Mouse (Mus musculus) neural tube, postnatal 0 days (tissue): ENCODE measurements around the gene Ganab. TPM values are rescaled to one million over a fixed set of nuclear protein-coding genes. Genes with fewer than 3 reads are reported as not detected.

Experiments
- polyA plus RNA-seq: library from polyadenylated mRNA; unstranded; fragments of >200 nt; fragmentation: Nextera tagmentation; extraction: Ambion mirVana; gene quantifications from 2 replicates; pipeline ENCODE4 v1.2.1, GENCODE M21; 2015

The Ganab gene
- 47.1 and 53.9 TPM in 2 replicates for polyA plus RNA-seq

DNA sequence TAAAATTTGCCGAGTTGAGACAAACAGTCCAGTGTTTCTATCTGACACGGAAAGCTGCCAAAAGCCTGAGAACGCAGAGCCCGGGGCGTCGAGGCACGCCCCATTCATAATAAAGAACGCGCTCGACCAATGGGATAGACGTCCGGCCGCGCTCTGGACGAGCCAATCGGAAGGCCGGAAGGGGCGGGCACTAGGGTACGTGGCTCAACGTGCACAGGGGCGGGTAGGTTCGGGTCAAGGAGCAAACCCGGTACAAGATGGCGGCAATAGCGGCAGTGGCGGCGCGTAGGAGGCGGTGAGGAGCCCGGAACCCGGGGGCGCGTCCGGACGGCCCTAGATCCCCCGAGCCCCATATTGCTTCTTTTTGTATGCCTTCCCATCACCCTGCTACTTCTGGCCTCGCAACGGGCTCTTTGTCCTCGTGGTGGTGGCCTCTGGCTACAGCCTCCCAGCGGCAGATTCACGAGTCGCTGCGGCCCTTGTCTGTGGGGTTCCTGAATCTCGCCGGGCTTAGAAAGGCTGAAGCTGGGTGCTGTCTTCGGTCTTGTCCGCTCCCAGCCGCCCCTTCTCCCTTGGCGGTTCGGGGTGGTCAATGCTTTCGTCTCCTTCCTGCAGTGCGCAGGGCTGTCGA, at the start of gene Ganab:
Gene Ganab, plus strand, starts transcription at position 207 of the 631 bp plus-strand sequence.

DNA sequence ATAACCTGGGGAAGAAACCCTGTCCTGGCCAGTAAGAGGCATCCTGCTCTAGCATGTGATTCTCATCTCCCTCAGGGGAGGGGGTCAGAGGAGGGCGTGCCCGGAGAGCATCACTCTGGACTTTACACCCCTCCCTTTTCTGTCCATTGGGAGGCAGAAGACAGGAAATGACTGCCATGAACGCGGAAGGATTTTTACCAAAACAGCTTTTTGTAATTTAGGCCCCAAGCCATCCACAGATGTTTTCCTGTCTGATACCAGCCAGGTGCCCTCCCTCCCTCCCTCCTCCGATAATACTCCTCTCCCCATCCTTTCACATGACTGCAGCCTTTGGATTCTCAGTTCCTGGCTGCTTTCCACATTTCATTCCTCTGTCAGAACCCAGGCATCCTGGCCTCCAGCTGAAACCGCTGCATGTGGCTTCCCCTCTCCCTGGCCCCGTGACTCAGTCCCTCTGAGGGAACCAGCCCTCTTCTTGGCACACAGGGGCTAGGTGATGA, 47.4 kb upstream of the Ganab start, which contains the start of gene Lrrn4cl:
Gene Lrrn4cl, plus strand, starts transcription at position 367 of the 500 bp plus-strand sequence.

DNA sequence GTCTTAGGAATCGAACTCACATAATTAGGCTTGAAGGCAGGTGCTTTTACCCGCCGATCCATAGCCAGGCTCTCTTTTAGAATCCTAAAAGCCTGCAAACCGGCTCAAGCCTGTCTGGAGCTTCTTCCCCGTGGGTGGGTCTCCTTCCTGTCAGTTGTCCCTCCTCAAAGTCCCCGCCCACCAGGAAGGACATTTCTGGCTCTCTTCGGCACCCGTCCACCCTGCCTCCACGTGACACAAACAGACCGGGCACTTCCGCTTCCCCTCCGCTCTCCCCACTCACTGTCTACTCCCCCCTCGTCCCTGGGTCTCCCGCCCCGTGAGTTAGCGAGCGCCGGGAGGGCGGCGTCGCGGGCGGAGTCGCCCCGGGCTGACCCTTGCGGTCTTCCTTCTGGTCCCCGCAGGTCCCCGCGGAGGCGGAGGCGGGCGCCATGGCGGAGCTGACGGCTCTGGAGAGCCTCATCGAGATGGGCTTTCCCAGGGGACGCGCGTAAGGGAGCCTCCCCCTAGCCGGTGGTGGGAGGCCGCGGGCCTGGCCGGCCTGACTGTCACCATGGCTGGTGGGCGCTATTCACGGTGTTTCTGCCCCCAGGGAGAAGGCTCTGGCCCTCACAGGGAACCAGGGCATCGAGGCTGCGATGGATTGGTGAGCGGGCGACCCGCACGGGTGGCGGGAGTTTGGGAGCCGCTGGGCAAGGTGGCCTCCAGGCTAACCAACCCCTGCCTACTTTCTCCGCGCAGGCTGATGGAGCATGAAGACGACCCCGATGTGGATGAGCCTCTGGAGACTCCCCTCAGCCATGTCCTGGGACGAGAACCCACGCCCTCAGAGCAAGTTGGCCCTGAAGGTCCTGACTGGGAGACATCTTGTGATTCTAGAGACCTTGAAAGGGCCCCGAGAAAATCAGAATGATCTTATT, 26.3 kb upstream of the Ganab start, which contains the start of gene Ubxn1:
Gene Ubxn1, plus strand, starts transcription at position 230 of the 920 bp plus-strand sequence.

DNA sequence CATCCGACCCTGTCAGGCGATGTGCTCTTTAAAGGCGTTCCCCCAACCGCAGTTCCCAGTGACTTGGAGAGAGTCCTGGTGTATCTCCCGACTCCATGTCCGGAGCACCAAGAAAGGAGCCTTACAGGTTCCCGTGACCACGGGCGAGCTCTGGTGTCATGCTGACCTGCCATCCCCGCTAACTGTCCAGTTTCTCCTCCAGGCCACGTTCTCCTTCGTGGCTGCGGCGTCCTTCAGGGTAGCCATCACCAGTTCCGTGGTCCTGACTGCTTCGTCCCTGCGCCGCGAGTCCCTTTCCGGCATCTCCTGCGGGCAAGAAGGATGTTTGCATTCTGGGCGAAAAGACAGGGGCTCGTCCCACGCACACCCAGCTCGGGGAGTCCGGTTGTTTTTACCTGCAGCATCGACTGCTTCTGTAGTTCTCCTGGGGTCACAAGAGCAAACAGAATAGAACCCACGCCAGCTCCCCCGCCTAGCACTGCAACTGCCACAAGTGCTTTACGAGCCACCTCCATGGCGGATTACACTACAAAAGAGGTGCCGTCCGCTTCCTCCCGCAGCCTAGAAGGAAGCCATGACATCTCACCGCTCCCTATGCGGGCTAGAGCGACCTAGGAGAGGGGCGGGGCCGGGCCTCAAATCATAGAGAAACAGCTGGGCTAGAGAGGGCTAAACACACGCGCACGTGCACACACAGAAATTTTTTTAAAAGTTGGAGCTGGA, 17.4 kb upstream of the Ganab start, which contains the start of gene Uqcc3:
Gene Uqcc3, minus strand, starts transcription at position 613 of the 723 bp plus-strand sequence.

DNA sequence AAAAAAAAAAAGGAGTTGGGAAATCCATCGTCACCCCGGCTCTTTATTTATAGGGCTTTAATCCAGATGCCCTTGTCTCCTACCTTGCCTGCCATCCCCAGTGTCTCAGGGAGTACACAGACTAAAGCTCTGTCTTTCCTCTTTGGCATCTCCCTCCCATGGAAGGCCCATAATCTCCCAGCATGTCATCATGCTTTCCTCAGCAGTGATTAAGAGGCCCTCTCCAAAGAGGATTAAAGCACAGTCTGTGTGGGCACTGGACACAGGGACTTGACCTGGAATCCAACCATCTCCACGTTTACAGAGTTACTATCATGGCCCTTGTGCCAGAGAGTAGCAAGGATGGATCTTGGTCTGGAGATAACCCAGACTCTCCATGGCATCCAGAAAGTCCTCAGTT, 14.3 kb upstream of the Ganab start, which contains the start of the genes Lbhd1 and Gm49403:
Gene Lbhd1, plus strand, starts transcription at position 117 of the 400 bp plus-strand sequence.
Gene Gm49403, plus strand, starts transcription at position 315 of the 400 bp plus-strand sequence.

DNA sequence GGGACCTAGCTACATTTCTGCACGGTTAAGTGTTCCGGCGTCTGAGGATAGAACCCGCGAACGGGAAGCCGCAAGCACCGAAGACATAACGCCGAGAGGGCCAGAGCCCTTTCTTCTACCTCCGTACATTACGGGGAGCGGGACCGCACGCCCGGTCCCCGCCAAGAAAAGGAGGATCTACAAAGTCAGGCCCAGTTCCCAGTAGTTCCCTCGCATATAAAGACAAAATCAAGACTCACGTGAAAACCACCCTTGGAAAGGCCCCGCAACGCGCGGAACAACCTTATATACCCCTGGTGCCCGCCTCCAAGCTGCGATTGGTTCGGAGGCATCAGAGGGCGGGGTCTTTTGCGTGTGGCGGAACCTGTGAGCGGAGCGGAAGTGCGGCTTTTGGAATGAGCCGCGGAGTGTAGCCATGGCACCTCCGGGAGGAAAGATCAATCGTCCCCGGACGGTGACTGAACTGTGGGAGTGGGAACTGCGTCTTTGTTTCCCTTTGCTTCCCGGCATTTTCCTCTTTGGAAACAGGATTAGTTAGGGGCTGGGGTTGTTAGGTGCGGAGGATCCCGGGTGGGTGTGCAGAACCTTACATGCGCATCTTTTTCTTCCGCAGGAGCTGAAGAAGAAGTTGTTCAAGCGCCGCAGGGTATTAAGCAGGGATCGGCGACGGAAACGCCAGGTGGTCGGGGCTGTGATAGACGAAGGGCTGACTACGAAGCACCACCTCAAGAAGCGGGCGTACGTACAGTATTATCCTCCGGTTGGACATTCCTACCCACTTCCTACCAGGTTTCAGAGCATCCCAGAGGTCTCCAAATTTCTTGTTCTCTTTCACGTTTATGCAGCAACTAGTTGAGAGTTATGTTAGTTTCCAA, 9.1 kb upstream of the Ganab start, which contains the start of the genes 1810009A15Rik and Gm49416:
Gene 1810009A15Rik, plus strand, starts transcription at position 343 of the 875 bp plus-strand sequence.
Gene Gm49416, plus strand, starts transcription at position 416 of the 875 bp plus-strand sequence.

DNA sequence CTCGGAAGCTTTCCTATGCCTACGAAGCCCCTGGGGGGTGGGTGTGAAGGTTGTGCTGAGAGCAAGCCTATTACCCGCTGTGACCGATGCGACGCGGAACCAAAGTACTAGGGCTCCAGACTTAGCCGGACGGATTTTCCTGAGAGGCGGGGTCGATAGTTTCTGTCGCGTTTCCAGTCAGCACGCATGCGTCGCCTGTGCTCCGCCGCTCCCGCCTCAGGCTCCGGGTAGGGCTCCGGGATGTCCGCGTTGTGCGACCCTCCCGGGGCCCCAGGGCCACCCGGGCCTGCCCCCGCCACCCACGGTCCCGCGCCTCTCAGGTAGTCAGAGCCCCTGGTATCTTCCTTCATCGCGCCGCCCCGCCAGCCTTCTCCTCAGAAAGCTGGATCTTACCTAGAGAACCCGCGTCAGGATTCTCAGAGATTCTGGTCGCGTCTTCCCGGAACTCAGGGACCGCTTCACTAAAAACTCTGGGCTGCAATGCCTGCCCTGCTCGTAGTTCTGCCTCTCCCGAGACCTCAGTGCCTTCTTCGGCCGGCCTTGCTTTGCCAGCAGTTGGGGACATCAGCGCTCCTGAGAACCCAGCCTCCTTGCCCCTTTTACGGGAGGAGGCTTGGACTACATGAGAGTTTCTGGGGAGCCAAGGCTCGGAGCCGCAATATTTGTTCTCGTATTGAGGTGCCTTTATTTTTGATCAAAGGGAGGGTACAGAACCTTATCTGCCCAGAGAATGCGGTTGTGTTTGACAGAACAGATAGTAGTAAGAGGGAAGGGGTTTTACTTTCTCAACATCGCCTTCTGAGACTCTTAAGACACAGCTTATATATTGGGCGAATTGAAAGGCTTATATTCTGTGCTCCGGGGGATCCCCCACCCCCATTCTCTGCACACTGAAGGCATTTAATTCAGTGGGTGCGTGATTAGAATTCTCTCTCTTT, 4.8 kb upstream of the Ganab start, which contains the start of gene Ints5:
Gene Ints5, plus strand, starts transcription at position 177 of the 938 bp plus-strand sequence.

DNA sequence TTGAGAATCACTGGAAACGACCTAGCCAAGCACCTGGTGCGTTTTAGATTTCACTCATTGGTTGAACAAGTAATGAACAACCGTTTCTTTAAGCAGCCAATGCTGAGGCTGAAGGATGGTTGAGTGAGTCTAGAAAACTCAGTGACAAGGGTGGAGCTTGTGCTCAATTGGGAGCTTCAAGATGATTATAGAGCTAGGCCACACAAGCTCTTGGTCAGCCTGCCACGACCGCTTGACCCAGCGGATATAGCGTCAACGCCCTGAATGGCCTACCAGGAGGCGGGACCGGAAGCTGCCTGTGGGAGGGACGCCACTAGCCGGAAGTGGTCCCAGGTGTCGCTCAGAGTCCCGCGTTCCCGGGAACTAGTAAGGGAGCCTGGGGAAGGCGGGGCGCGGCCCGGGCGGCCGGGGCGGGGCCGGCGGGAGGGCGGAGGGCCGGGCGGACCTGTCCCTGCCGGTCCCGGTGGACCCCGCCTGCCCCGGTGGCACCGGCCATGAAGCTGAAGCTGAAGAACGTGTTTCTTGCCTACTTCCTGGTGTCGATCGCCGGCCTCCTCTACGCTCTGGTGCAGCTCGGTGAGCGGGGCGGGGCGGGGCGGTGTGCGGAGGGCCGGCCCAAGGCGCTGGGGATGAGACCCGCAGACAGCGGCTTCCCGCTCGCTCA, 22.3 kb downstream of the Ganab start, which contains the start of gene B3gat3:
Gene B3gat3, plus strand, starts transcription at position 302 of the 664 bp plus-strand sequence.

DNA sequence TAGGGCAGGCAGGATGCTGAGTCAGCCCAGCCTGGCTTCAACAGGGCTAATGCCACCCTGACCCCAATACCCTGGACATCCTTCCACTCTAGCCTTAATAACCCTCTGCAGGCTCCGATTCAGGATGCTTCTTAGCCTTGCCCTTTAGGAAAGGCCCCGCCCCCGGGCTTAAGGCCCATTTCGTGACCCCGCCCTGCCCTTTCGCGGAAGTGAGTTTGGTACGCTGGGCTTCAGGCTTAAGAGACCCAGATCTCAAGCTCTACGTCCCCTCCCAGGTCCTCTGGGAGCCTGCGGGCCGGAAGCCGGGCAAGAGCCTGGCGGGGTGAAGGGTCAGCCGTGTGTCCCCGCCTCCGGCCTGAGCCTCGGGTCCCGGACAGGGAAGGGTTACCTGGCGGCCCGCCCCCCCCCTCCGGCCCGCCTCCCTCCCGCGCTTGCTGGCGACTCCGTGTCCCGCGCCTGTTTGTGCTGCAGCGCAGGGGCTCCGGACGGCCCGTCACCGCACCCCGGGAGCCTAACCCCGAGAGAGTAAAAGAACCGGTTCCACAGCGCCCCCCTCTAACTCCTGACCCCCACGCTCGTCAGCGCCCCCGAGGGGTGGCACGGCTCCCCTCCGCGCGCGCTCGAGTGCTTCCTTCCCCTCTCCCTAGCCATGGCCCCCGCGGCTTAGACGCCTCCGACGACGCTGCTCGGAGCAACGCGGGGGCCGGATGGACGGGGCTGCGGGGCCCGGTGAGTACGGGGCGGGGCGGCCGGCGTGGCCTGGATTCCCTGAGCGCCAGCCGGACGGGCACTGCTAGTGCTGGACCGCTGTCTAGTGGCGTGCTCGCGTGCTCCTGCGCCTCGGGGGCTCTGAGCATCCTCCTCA, 31.6 kb downstream of the Ganab start, which contains the start of the genes Rom1 and Eml3:
Gene Rom1, minus strand, starts transcription at position 133 of the 865 bp plus-strand sequence.
Gene Eml3, plus strand, starts transcription at position 329 of the 865 bp plus-strand sequence.

DNA sequence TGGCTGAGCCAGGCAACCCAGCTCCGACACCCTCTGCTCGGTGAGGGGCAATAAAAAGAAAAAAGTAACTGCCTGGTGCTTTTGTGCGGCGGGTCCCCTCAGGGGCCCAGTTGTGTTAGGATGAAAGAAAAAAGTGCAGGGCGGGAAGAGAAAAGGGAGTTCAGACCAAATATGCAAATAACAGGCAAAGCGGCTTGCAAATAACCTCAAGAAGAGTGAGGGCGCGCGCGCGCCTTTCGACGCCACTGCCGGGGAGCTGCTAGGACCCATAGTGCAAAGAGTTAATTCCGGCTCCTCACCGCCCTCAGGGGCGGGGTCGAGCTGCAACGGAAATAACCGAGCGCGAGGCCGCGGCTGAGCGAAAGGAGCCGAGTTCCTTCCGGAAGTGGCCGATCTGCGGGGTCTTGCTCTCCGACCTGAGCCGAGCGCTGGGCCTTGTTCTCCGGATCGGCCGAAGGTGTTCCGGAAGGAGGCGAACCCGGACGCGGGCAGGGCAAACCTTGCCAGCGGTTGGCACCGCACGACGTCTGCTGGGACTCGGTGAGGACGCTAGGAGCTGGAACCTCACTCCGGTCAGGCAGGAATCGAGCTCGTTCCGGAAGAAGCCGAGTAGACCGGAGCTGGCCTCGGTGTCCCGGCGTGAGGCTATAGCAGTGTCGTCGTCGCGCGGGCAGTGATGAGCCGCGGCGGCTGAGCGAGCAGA, 43.8 kb downstream of the Ganab start, which contains the start of gene Mta2:
Gene Mta2, plus strand, starts transcription at position 361 of the 703 bp plus-strand sequence.

DNA sequence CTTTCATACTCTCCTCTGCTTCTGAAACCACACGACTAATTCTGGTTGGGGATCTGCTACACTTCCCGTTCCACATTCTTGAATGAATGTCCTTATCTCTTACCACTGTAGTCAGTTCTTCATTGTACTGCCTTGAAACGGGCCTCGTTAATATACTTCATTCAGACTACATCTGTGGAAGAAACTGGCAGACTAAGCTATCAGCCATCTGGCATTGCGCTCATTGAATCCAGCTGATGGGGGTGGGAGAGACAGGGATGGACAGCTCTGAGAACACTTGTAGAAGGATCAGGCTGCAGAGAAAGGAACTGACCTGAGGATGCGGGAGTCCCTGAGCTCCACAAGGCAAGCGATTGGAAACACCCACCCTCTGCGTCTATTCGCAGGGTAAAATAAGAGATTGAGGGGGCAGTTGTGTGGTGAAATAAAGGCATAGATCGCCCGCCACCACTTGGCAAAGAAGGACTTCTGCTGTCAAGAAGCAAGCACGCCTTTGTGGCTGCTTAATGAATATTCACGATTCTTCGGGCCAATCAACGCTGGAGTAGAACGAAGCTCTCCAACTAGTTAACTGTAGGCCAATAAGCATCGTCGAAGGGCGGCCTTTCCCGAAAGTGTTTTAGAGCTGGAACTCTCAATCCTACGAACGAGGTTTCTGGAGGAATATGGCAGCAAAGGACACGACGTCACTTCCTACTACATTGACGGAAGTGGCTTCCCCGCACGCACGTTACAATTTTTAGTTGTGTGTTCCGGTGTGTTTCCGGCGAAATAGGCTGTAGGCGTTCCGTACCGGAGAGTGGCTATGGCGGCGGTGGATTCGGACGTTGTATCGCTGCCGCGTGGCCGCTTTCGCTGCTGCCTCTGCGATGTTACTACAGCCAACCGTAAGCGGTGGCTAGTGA, 55.5 kb downstream of the Ganab start, which contains the start of gene Tut1:
Gene Tut1, plus strand, starts transcription at position 713 of the 905 bp plus-strand sequence.

